Mouse (Mus musculus) stomach, embryonic 14.5 days (tissue): ENCODE results near the gene Dmap1. TPM values are rescaled to one million over a fixed set of nuclear protein-coding genes. Genes with fewer than 3 reads are reported as not detected.

Source experiments
- ATAC-seq: fragments of 200-750 bp; cut with Nextera tagmentation; 2 replicates; pipeline ENCODE4 v1.8.0; 2017; ENCODE audit warnings: low read depth, moderate TSS enrichment; ENCODE audit not compliant: insufficient number of reproducible peaks, insufficient read depth, low FRiP score
- H3K27ac ChIP-seq: fragments of 300-500 bp; sonication (generic); 2 replicates; pipeline ENCODE4 v1.5.1; 2014; ENCODE audit warnings: mild to moderate bottlenecking, low read length, moderate library complexity, mixed read lengths
- H3K27me3 ChIP-seq: fragments of 300-500 bp; sonication (generic); 2 replicates; pipeline ENCODE4 v1.6.1; 2014; ENCODE audit warnings: low read length, control low read depth, mixed read lengths; ENCODE audit not compliant: control insufficient read depth, insufficient read depth
- H3K36me3 ChIP-seq: fragments of 300-500 bp; sonication (generic); 2 replicates; pipeline ENCODE4 v1.6.1; 2014; ENCODE audit warnings: mild to moderate bottlenecking, control low read depth, low read length, moderate library complexity, mixed read lengths; ENCODE audit not compliant: control insufficient read depth, insufficient read depth
- H3K4me1 ChIP-seq: fragments of 300-500 bp; sonication (generic); 2 replicates; pipeline ENCODE4 v1.6.1; 2014; ENCODE audit warnings: low read length, control low read depth, mixed read lengths; ENCODE audit not compliant: control insufficient read depth, insufficient read depth
- H3K4me2 ChIP-seq: fragments of 300-500 bp; sonication (generic); replicated peaks from 2 replicates; pipeline ENCODE4 v1.6.1; 2014; ENCODE audit warnings: low read depth, low read length, control low read depth
- H3K4me3 ChIP-seq: fragments of 300-500 bp; sonication (generic); 2 replicates; pipeline ENCODE4 v1.5.1; 2014; ENCODE audit warnings: low read depth, low read length, control low read depth
- H3K9ac ChIP-seq: fragments of 300-500 bp; sonication (generic); replicated peaks from 2 replicates; pipeline ENCODE4 v1.6.1; 2014; ENCODE audit warnings: low read depth, mild to moderate bottlenecking, control low read depth, low read length, moderate library complexity, mixed read lengths
- H3K9me3 ChIP-seq: fragments of 300-500 bp; sonication (generic); 2 replicates; pipeline ENCODE4 v1.6.1; 2016; ENCODE audit warnings: low read depth, low read length, control low read depth; ENCODE audit not compliant: control insufficient read depth
- WGBS: fragments of 180-500 bp; shearing (Covaris S2); extraction: QIAGEN DNeasy Blood & Tissue Kit; methylation state at CpG from one replicate; pipeline ENCODE4 v1.1.7; 2014; 5-methylcytosine and 5-hydroxymethylcytosine counted together
- polyA plus RNA-seq: library from polyadenylated mRNA; unstranded; fragments of >200 nt; fragmentation: Nextera tagmentation; extraction: Ambion mirVana; gene quantifications from 2 replicates; pipeline ENCODE4 v1.2.1, GENCODE M21; 2014

Gene Dmap1
- 67.9 TPM in 2 replicates for polyA plus RNA-seq

DNA sequence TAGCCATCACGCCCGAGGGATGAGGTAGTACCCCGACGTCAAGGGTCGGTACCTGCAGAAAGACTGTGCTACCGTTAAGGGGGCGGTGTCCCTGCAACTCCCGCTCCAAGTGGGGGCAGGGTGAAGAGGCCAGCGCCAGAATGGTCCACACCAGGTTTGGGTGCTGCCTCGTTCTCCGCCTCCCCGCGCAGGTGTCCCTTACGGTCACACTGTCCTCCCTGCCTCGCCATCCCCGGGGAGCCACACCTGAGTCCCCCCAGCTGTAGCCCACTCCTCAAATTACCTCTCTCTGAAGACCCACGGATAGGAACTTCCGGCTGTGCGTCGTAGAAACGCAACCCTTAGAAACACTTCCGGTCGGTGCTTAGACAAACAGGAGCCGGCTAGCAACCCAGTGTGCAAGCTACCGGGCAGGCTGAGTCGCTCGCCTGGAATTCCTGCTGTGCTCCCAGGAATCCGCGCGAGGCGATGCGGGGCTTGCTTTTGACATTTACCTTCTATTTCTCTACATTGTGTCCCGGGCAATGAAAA lies at the start of gene Dmap1:
Gene Dmap1, minus strand, starts transcription at position 343 of the 531 bp plus-strand sequence.
- no peaks in the 10 kb centered on the region for H3K9me3 ChIP-seq

DNA sequence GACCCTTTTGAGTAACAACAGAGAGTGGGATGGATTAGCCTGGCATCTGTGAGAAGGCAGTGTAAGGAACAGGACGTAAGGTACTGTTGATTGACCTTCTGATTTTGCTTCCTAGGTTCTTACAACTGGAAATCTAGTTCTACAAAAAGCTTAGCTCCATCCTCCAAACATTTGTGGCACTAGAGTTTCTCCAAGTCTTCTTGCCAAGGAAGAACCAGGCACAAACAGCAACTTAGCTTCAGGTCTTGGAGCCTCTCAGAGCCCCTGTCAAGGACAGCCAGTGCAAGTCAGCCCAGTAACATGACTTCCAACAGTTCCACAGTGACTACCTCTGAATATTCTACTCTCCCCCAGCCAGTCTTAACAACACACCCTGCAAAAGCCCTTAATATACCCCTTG lies 42.0 kb upstream of the Dmap1 start, which contains the start of gene Gm12845:
Gene Gm12845, plus strand, starts transcription at position 301 of the 400 bp plus-strand sequence.
- Histone ChIP-seq H3K9me3 (no peaks in the 10 kb centered on the region), H3K27ac (no peak within 1 kb of the TSS), H3K36me3 (no peaks in the 10 kb centered on the region), H3K4me1 (no peaks in the 10 kb centered on the region), H3K27me3 (no peaks in the 10 kb centered on the region), H3K4me3 (no peak within 1 kb of the TSS), H3K4me2 (no peak within 1 kb of the TSS), H3K9ac (no peak within 1 kb of the TSS)
- 87% methylated on average over 1 of the region's 1 CpGs for WGBS
- ATAC-seq: no peak

More for the DNA sequence above, at the start of gene Dmap1:
- Histone ChIP-seq H3K4me1 (peaks cover 6% of the 10 kb centered on the region; the same call in 1 of the 2 replicates), H3K36me3 (peaks cover 28% of the 10 kb centered on the region), H3K9ac (peak within 1 kb of the TSS; percentile 84), H3K4me2 (peak within 1 kb of the TSS; percentile 83), H3K4me3 (peak within 1 kb of the TSS; percentile 71), H3K27me3 (no peaks in the 10 kb centered on the region), H3K27ac (no peak within 1 kb of the TSS)
- ATAC-seq: peak; percentile 84
- WGBS: under 1% methylated on average over 33 of the region's 33 CpGs

DNA sequence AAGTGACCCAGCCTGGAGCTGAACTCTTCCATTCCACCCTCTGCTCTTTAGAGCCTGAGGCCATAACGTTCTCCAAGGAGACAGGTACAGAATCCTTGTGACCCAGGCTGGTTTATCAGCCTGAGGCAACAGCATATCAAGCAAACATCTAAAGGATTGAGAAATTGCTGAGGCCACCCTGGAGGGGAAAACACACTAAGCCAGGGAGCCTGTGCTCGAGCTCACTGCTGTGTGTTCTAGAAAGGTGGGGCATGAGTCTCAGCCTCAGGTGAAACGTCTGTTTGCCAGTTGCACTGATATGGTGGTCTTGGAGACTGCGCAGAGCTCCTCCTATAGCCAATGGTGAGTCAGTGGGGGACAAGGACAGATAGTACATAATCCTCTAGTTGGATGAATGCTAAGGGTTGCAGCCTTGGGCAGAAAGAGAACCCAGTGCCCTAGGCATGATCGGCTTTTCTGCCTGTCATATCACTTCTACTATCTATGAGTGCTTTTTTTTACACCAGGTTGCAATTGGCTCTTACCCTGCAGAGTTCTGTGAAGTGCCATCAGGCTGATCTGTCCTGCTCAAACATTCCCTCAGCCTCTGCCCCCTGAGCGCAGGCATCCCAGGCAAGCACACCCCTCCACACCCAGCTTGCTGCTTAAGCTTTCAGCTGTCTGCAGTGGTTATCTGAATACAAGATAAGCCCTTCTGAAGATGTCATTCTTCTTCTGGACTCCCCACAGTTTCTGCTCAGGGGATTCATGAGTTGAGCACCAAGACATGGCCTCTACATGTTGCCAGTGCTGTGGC lies 31.4 kb upstream of the Dmap1 start:
- H3K4me3 ChIP-seq: no peak overlapping the region
- WGBS: 66% methylated on average over 6 of the region's 6 CpGs
- ATAC-seq: no peak
- no peaks in the 10 kb centered on the region for H3K36me3 ChIP-seq
- H3K9ac ChIP-seq: no peak overlapping the region
- H3K27ac ChIP-seq: no peak overlapping the region
- no peaks in the 10 kb centered on the region for H3K4me1 ChIP-seq
- H3K4me2 ChIP-seq: no peak overlapping the region
- H3K27me3 ChIP-seq: no peaks in the 10 kb centered on the region
- H3K9me3 ChIP-seq: no peaks in the 10 kb centered on the region

DNA sequence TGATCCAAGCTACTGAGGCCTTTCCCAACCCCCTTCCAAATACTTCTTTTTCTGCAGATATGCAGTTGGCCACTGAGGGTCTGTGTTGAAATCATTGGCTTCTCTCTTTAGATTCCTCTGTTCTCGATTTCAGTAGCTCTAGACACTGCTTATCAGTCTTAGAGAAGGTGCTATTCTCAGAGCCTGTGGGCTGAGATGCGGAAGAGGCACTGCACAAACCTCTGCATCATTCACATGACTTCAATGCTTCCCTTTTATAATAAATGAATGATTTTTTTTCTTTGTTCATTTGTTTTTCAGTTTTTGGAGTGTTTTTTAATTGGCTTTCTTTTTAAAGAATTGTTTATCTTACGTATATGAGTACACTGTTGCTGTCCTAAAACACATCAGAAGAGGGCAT lies 30.2 kb upstream of the Dmap1 start:
- Histone ChIP-seq H3K36me3 (no peaks in the 10 kb centered on the region), H3K4me2 (no peak overlapping the region), H3K4me1 (no peaks in the 10 kb centered on the region), H3K9me3 (no peaks in the 10 kb centered on the region), H3K9ac (no peak overlapping the region), H3K4me3 (no peak overlapping the region), H3K27ac (no peak overlapping the region), H3K27me3 (no peaks in the 10 kb centered on the region)
- ATAC-seq: no peak
- WGBS: 75% methylated on average over 3 of the region's 3 CpGs

DNA sequence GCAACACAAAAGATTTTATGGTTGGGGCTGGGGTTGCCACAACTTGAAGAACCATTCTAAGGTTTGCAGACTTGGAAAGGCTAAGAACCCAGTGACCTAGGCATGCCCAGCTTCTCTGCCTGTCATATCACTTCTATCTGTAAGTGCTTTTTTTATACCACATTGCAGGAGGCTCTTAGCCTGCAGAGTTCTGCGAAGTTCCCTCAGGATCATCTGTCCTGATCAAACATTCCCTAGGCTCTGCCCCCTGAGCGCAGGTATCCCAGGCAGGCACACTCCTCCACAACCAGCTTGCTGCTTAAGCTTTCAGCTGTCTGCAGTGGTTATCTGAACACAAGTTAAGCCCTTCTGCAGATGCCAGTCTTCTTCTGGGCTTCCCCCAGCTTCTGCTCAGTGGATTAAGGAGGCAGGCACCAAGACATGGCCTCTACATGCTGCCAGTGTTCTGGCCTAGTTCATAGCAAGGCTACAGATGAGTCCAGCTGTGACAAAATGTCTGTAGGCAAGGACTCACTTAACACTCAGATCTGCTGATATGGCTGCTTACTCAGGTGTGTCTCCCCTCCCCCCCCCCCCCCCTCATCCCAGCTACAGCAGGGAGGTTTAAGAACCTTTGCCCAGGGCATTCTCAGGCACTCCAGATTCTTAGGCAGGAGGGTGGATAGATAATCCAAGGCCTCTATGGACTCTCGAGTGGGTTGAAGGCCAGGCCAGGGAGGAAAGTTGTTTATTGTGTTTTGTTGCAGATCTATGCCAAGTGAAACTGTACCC lies 26.9 kb upstream of the Dmap1 start:
- H3K4me3 ChIP-seq: no peak overlapping the region
- H3K4me1 ChIP-seq: no peaks in the 10 kb centered on the region
- H3K36me3 ChIP-seq: no peaks in the 10 kb centered on the region
- no peaks in the 10 kb centered on the region for H3K9me3 ChIP-seq
- no peaks in the 10 kb centered on the region for H3K27me3 ChIP-seq
- H3K27ac ChIP-seq: no peak overlapping the region; the same call in 1 of the 2 replicates
- peak; percentile 37; the same call in 1 of the 2 replicates for ATAC-seq
- no peak overlapping the region for H3K9ac ChIP-seq
- 48% methylated on average over 3 of the region's 3 CpGs for WGBS
- no peak overlapping the region for H3K4me2 ChIP-seq

DNA sequence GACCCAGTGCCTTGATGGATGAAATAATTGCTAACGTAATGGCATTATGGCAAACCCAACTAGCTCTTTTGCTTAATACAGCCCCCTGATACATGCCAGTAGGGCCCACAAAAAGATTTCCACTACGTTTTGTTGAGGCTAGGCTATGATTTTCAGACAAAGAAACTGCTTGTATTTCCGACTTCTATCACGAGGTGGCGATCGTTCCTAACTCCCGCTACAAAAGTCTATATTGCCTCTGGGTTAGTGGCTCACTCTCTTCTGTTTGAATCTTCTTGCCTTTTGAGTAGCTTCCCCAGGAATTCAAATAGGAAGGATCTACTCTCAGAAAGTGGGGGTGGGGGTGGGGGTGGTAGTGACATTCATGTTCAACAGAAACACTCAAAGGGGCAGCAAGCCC lies 23.3 kb upstream of the Dmap1 start:
- Histone ChIP-seq H3K27ac (no peak overlapping the region), H3K9ac (no peak overlapping the region), H3K36me3 (no peaks in the 10 kb centered on the region), H3K4me3 (no peak overlapping the region), H3K4me1 (no peaks in the 10 kb centered on the region), H3K4me2 (no peak overlapping the region), H3K27me3 (no peaks in the 10 kb centered on the region), H3K9me3 (no peaks in the 10 kb centered on the region)
- ATAC-seq: no peak
- 9% methylated on average over 7 of the region's 7 CpGs for WGBS

DNA sequence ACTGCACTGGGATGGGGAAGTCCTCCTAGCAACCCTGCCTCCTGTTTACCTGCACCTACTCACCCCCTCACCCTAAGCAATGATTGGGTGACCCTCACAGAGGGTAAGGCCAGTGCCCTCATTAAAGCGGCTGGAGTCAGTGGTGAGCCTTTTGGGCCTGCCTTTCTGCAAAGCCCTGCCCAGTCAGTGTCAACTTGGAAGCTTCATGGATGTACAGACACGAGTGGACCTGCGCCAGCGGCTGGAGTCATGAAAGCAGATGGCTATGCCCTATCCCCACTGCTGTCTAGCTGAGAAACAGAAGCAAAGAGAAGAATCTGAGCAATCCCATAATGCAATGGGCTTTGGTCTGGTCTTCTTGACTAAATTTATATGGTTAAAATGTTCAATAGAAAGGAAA lies 4.3 kb upstream of the Dmap1 start:
- no peak overlapping the region for H3K4me3 ChIP-seq
- H3K9me3 ChIP-seq: no peaks in the 10 kb centered on the region
- H3K27me3 ChIP-seq: no peaks in the 10 kb centered on the region
- no peaks in the 10 kb centered on the region for H3K36me3 ChIP-seq
- ATAC-seq: no peak
- H3K9ac ChIP-seq: no peak overlapping the region
- no peak overlapping the region for H3K4me2 ChIP-seq
- no peak overlapping the region for H3K27ac ChIP-seq
- WGBS: 78% methylated on average over 4 of the region's 4 CpGs
- H3K4me1 ChIP-seq: peaks cover 2% of the 10 kb centered on the region; the same call in 1 of the 2 replicates

DNA sequence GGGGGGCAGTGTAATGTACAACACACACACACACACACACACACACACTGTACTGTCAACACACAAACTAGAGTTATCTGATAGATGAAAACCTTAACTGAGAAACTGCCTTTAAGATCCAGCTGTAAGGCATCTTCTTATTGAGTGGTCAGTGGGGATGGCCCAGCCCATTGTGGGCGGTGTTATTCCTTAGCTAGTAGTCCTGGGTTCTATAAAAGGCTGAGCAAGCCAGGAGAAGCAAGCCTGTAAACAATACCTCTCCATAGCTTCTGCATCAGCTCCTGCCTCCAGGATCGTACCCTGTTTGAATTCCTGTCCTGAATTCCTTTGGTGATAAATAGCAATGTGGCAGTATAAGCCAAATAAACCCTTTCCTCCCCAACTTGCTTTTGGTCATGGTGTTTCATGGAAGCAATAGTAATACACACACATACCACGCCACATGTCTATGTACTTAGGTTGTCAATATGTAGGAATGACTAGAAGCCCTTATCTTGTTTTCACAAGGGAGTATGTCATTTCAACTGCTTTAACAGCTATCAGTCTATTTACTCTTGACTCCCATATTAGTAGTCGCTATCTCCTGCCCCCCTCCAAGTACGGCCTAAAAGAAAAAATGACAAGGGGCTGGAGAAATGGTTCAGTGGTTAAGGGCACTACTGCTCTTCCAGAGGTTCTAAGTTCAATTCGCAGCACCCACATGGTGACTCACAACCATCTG lies 1.1 kb upstream of the Dmap1 start:
- Histone ChIP-seq H3K27me3 (no peaks in the 10 kb centered on the region), H3K27ac (no peak overlapping the region), H3K4me2 (no peak overlapping the region), H3K4me3 (no peak overlapping the region), H3K9me3 (no peaks in the 10 kb centered on the region), H3K4me1 (peaks cover 6% of the 10 kb centered on the region; the same call in 1 of the 2 replicates), H3K36me3 (peaks cover 17% of the 10 kb centered on the region), H3K9ac (no peak overlapping the region)
- ATAC-seq: no peak
- 67% methylated on average over 6 of the region's 6 CpGs for WGBS
